Mouse (Mus musculus) heart, embryonic 14.5 days (tissue): Measurements from ENCODE around the gene Fam189a2. TPM values are rescaled to one million over a fixed set of nuclear protein-coding genes. Genes with fewer than 3 reads are reported as not detected.

ENCODE experiments used
- ATAC-seq: fragments of 200-750 bp; cut with Nextera tagmentation; 2 replicates; pipeline ENCODE4 v1.8.0; 2017; ENCODE audit warnings: low read depth, moderate TSS enrichment; ENCODE audit not compliant: insufficient number of reproducible peaks, insufficient read depth, low FRiP score
- H3K27ac ChIP-seq, 2 experiments: fragments of 200-500 bp in 1 of 2; fragments of 300-500 bp in 1 of 2; sonication (generic) in 1 of 2; replicated peaks in 1 of 2; 2 replicates each; pipeline ENCODE4 v1.5.1; 2012 to 2014; ENCODE audit warnings: low read depth in 2 of 2, low read length in 2 of 2, control low read depth in 1 of 2, mild to moderate bottlenecking in 1 of 2, mixed read lengths in 1 of 2; ENCODE audit not compliant: control insufficient read depth in 1 of 2, insufficient read depth in 1 of 2
- H3K27me3 ChIP-seq: fragments of 300-500 bp; sonication (generic); 2 replicates; pipeline ENCODE4 v1.6.1; 2014; ENCODE audit warnings: mild to moderate bottlenecking, low read length, control low read depth; ENCODE audit not compliant: control insufficient read depth, insufficient read depth
- H3K36me3 ChIP-seq: fragments of 300-500 bp; sonication (generic); 2 replicates; pipeline ENCODE4 v1.6.1; 2014; ENCODE audit warnings: mild to moderate bottlenecking, control low read depth, low read length, mixed read lengths; ENCODE audit not compliant: control insufficient read depth, insufficient read depth
- H3K4me1 ChIP-seq, 2 experiments: fragments of 200-500 bp in 1 of 2; fragments of 300-500 bp in 1 of 2; sonication (generic) in 1 of 2; 2 replicates each; pipeline ENCODE4 v1.6.1; 2012 to 2014; ENCODE audit warnings: low read length in 2 of 2, control low read depth in 1 of 2, mixed read lengths in 1 of 2; ENCODE audit not compliant: control insufficient read depth in 2 of 2, insufficient read depth in 2 of 2
- H3K4me2 ChIP-seq: fragments of 300-500 bp; sonication (generic); 2 replicates; pipeline ENCODE4 v1.6.1; 2014; ENCODE audit warnings: mild to moderate bottlenecking, low read length
- H3K4me3 ChIP-seq, 2 experiments: fragments of 200-500 bp in 1 of 2; fragments of 300-500 bp in 1 of 2; sonication (generic) in 1 of 2; 2 replicates each; pipeline ENCODE4 v1.5.1; 2012 to 2014; ENCODE audit warnings: low read length in 2 of 2, mild to moderate bottlenecking in 2 of 2, control low read depth in 1 of 2, low read depth in 1 of 2, moderate library complexity in 1 of 2; ENCODE audit not compliant: control insufficient read depth in 1 of 2, insufficient read depth in 1 of 2
- H3K9ac ChIP-seq: fragments of 300-500 bp; sonication (generic); 2 replicates; pipeline ENCODE4 v1.6.1; 2014; ENCODE audit warnings: mild to moderate bottlenecking, low read length
- H3K9me3 ChIP-seq: fragments of 300-500 bp; sonication (generic); 2 replicates; pipeline ENCODE4 v1.6.1; 2016; ENCODE audit warnings: low read length, control low read depth; ENCODE audit not compliant: control insufficient read depth
- WGBS: fragments of 180-500 bp; shearing (Covaris S2); extraction: QIAGEN DNeasy Blood & Tissue Kit; methylation state at CpG from one replicate; pipeline ENCODE4 v1.1.7; 2014; 5-methylcytosine and 5-hydroxymethylcytosine counted together
- polyA plus RNA-seq: library from polyadenylated mRNA; unstranded; fragments of >200 nt; fragmentation: Nextera tagmentation; extraction: Ambion mirVana; gene quantifications from 2 replicates; pipeline ENCODE4 v1.2.1, GENCODE M21; 2014

Fam189a2 gene
- polyA plus RNA-seq, 1 experiment from 2014 or later = 12.6 TPM

DNA sequence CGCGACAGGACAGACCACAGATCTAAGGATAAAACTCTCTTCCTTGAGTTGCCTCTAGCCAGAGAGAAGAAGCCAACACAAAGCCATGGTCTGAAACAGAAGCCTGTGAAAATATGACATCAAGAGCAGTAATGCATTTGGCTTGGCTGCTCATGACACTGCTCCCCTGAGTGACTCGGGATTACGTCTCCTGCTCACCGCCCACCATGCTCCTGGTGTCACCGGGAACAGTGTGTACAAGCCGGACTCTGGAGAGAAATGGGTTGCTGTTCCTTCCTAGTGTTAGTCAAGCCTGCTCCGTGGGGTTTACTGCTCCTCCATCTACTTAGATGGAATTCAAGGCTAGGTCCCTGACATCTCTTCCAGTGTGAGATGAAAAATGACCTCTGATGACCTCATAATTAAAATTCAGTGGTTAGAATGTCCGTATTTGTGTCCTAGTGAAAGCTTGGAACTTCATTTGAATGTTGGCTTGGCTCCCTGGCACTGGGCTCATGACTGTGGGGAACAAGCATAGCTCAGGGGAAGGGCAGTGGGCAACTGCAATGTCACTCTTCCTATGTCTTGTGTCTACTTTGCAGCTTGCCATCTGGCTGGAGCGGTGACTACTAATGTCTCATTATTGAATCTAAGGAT, 23.7 kb downstream of the Fam189a2 start:
- H3K27me3 ChIP-seq = no peaks in the 10 kb centered on the region
- 0 out of 2 replicates have a peak overlapping the region, but pooled peaks have one; percentile 3 for H3K9ac ChIP-seq
- peak overlapping the region; percentile 76 to 84 for H3K27ac ChIP-seq
- no peak overlapping the region for H3K4me3 ChIP-seq
- H3K36me3 ChIP-seq = peaks cover 11% of the 10 kb centered on the region
- peak overlapping the region; percentile 38 for H3K4me2 ChIP-seq
- H3K4me1 ChIP-seq = peaks cover 18 to 34% of the 10 kb centered on the region in 2 experiments
- 86% methylated on average over 10 of the region's 10 CpGs for WGBS
- ATAC-seq = 0 out of 2 replicates have a peak, but pooled peaks have one; percentile 12
- H3K9me3 ChIP-seq = peaks cover 5% of the 10 kb centered on the region; the same call in 1 of the 2 replicates

- ATAC-seq = no peak
- Histone ChIP-seq H3K27me3 (no peaks in the 10 kb centered on the region), H3K9ac (no peak overlapping the region), H3K9me3 (no peaks in the 10 kb centered on the region), H3K4me2 (no peak overlapping the region), H3K4me1 (peaks cover 6 to 20% of the 10 kb centered on the region in 2 experiments), H3K36me3 (peaks cover 14% of the 10 kb centered on the region; the same call in 1 of the 2 replicates), H3K27ac (peak overlapping the region in 1 of 2 experiments; percentile 41; a peak in 1 of 4 replicates), H3K4me3 (no peak overlapping the region)
- WGBS = 69% methylated on average over 10 of the region's 10 CpGs
These were observed 34.9 kb downstream of the Fam189a2 start for GRCm38 (mm10) chr19:23995766-23996399.

DNA sequence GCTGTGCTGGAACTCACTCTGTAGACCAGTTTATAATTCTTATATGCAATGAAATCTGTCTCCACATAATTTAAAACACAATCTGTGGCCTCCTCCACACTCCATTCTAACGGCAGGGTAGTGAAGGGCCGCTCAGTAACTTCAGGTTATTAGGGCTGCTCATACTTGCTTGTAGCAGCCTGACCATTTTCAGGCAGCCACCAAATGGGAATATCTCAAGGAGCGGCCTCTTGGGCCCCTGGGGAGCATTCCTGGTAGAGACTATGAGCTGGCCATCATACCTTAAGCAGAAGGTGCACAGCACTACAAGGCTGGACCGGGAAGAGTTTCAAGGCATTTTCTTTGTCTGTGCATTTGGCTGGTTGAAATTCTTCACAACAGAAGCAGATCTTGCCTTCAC, 42.7 kb downstream of the Fam189a2 start:
- 0 out of 2 replicates have a peak, but pooled peaks cover 2% of the 10 kb centered on the region for H3K9me3 ChIP-seq
- H3K27ac ChIP-seq = no peak overlapping the region
- WGBS = 86% methylated on average over 4 of the region's 4 CpGs
- peaks cover 28% of the 10 kb centered on the region for H3K36me3 ChIP-seq
- no peak for ATAC-seq
- no peak overlapping the region for H3K4me2 ChIP-seq
- H3K27me3 ChIP-seq = no peaks in the 10 kb centered on the region
- H3K4me3 ChIP-seq = no peak overlapping the region
- no peak overlapping the region for H3K9ac ChIP-seq
- H3K4me1 ChIP-seq = peaks cover 4 to 12% of the 10 kb centered on the region in 2 experiments; a peak in 2 of 4 replicates

GRCm38 (mm10) chr19:23987291-23987690, 43.5 kb downstream of the Fam189a2 start:
- Histone ChIP-seq H3K9ac (no peak overlapping the region), H3K9me3 (0 out of 2 replicates have a peak, but pooled peaks cover 6% of the 10 kb centered on the region), H3K27me3 (no peaks in the 10 kb centered on the region), H3K27ac (peak overlapping the region; percentile 42 to 49), H3K36me3 (peaks cover 35% of the 10 kb centered on the region), H3K4me2 (no peak overlapping the region), H3K4me1 (peaks cover 4 to 12% of the 10 kb centered on the region in 2 experiments; a peak in 2 of 4 replicates), H3K4me3 (no peak overlapping the region)
- no peak for ATAC-seq
- WGBS = 21% methylated on average over 2 of the region's 2 CpGs

GRCm38 (mm10) chr19:23984186-23984585, 46.6 kb downstream of the Fam189a2 start:
- H3K9ac ChIP-seq = no peak overlapping the region
- ATAC-seq = no peak
- peaks cover 2 to 5% of the 10 kb centered on the region in 2 experiments; a peak in 2 of 4 replicates for H3K4me1 ChIP-seq
- peaks cover 50% of the 10 kb centered on the region for H3K36me3 ChIP-seq
- H3K4me2 ChIP-seq = no peak overlapping the region
- H3K27ac ChIP-seq = no peak overlapping the region
- H3K27me3 ChIP-seq = no peaks in the 10 kb centered on the region
- 0 out of 2 replicates have a peak, but pooled peaks cover 6% of the 10 kb centered on the region for H3K9me3 ChIP-seq
- WGBS = 48% methylated on average over 6 of the region's 6 CpGs
- H3K4me3 ChIP-seq = no peak overlapping the region

GRCm38 (mm10) chr19:23980598-23980997, 50.2 kb downstream of the Fam189a2 start:
- Histone ChIP-seq H3K4me2 (no peak overlapping the region), H3K9me3 (0 out of 2 replicates have a peak, but pooled peaks cover 6% of the 10 kb centered on the region), H3K27ac (no peak overlapping the region), H3K36me3 (peaks cover 72% of the 10 kb centered on the region), H3K4me3 (no peak overlapping the region), H3K4me1 (no peaks in the 10 kb centered on the region; a peak in 1 of 4 replicates), H3K27me3 (no peaks in the 10 kb centered on the region), H3K9ac (no peak overlapping the region)
- 66% methylated on average over 3 of the region's 3 CpGs for WGBS
- ATAC-seq = no peak

DNA sequence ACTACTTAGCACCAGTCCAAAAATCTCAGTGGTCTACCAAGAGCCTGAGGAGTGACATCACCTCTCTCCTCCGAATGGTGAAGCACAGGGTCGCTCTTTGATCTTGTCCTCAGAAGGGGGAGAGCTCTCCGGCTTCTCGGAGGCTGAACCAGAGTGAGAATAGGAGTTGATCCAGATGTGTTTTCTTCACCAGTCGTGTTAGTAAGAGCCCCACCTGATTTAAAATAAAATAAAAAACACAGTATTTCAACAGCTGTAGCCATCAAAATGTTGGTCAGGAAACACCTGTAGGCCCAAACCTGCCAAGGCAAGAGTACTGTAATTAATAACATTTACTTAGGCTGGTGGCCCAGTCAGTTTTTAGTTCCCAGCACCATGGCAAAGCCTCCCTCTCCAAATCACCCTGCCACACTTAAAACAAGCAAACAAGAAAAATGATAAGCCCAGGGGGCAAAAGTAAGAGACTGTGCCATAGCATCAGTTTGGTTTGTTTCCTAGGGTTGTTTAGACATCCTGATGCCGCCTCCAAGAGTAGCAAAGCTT, 52.8 kb downstream of the Fam189a2 start:
- Histone ChIP-seq H3K36me3 (peaks cover 76% of the 10 kb centered on the region), H3K4me1 (peaks cover 8 to 15% of the 10 kb centered on the region in 2 experiments)
- WGBS = 57% methylated on average over 6 of the region's 6 CpGs

More for the DNA sequence above, 52.8 kb downstream of the Fam189a2 start:
- no peak overlapping the region for H3K9ac ChIP-seq
- H3K9me3 ChIP-seq = 0 out of 2 replicates have a peak, but pooled peaks cover 2% of the 10 kb centered on the region
- H3K27ac ChIP-seq = no peak overlapping the region
- no peak overlapping the region for H3K4me2 ChIP-seq
- no peak overlapping the region for H3K4me3 ChIP-seq
- no peak for ATAC-seq
- H3K27me3 ChIP-seq = no peaks in the 10 kb centered on the region
